Mouse (Mus musculus) lung, adult 2 months (tissue): ENCODE measurements around the gene Chic2.

ENCODE experiments used
- CTCF ChIP-seq: fragments of 200-500 bp; IDR thresholded peaks from 2 replicates; pipeline ENCODE4 v1.5.1; 2011; ENCODE audit warnings: mild to moderate bottlenecking, low read length, control low read depth; ENCODE audit not compliant: insufficient read depth
- POLR2A ChIP-seq: fragments of 200-500 bp; IDR thresholded peaks from 2 replicates; pipeline ENCODE4 v1.6.1; 2011; ENCODE audit warnings: low read depth, mild to moderate bottlenecking, control low read depth, low read length, borderline replicate concordance; ENCODE audit errors: extremely low read depth

DNA sequence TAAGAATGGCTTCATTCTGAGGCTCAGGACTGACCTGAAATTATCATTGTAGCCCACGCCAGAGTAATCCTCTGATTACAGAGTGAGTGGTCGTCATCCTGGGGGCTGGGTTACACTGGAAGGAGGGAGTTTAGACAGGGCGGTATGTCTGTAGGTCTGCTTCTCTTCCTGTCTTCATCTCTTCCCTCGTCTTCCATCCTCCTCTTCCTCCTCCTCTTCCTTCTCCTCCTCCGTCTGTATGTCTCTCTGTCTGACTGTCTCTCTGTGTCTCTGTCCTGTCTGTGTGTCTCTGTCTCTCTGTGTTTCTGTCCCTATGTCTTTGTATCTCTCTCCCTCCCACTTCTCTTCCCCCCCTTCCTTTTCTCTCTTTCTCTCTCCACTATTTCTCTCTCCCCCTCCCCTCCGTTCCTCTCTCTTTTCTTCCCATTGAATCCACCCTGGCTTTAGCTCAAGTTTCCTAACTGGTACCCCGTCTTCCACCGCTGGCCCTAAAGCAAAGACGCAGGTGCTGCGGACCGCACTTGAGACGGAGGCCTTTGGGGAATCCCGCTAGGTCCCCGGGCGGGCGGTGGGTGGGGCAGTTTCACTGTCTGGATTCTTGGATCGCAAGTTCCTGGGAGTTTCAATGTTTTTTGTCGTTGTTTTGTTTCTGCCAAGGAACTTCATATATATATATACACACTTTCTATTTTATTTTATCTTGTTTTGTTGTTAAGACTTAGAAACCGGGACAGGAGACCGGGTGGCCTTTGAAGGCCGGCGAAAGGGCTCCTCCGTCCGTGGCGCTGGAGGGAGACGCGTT, 39.2 kb upstream of the Chic2 start:
- no peak for TF ChIP-seq POLR2A
- no peak for TF ChIP-seq CTCF
